ENCODE assay signal across 14 mouse cellular contexts in the genomic region with DNA sequence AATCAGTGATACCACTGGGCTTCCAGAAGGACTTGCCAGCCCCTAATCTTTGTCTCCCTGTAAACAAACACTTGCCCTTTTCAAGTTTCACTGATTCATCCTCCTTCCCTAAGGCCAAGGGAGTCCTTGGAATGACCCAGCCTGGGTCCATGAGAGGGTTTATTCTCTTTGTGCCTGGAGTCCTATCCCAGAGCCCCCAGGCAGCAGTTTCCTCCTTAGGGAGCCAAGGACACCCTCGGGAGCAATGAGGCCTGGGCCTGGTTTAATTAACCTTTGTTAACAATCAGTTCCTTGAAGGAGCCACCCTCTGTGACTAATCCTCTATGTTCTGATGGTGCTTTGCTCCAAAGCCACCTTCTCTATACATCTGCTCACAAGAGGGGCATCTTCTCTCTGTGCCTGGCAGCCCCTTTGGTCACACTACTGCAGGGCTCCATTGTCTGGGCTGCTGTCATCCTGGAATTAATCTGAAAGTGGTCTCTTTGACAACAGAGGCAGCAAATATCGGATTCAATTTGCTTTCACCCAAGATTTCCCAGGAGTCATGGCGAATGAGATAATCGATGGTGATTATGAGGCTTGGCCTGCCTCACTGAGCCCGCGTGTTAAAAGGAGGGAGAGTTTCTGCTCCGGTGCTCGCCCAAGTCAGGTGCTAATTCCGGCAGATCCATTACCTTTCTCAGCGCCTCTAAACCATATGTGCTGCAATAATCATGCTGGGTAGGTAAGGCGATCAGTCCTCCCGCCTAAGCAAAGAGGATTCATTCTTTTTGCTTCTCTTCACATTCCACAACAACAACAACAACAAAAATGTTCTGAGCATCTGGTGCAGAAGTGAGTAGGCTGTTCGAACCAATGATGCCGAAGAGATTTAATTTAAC.
DNase-seq lines count a peak whose midpoint lies in the region; ATAC-seq and TF ChIP-seq lines count a peak whose summit lies in the region.
"Had no signal": no experiment of that assay in that cellular context is flagged by ENCODE, and none has a peak within 500 bp of the region (broad histone marks: within the 10 kb centered on the region; RNA-seq: fewer than 3 reads in every experiment).

No protein-coding gene starts in this region.

- no peak for TF ChIP-seq CTCF in left cerebral cortex, adult 2 months (IDR thresholded peaks at IDR 0.05)

- H3K27me3 ChIP-seq in forebrain, embryonic 14.5 days (replicated peaks; ENCODE audit: control insufficient read depth, insufficient read depth, low read length): no peaks in the 10 kb centered on the region
- H3K27me3 ChIP-seq in neural tube, embryonic 15.5 days (replicated peaks): no peaks in the 10 kb centered on the region
- H3K27me3 ChIP-seq: lung, embryonic 15.5 days; Patski had no signal

- intact Hi-C loops in left cerebral cortex, postnatal 4 days (cut with DNase I): no loop called here
- intact Hi-C loops in left cerebral cortex, adult 2 months (cut with DNase I): no loop called here
- intact Hi-C loops in heart, postnatal 14 days (cut with DNase I): no loop called here

- peaks cover 8% of the 10 kb centered on the region for H3K4me1 ChIP-seq in forebrain, embryonic 14.5 days (ENCODE audit: control insufficient read depth, insufficient read depth, low read length)
- H3K4me1 ChIP-seq in neural tube, embryonic 15.5 days: peaks cover 15% of the 10 kb centered on the region
- H3K4me1 ChIP-seq: lung, embryonic 15.5 days had no signal

- DNase-seq in left cerebral cortex, postnatal 4 days: peak; percentile 13
- DNase-seq in left cerebral cortex, adult 2 months (ENCODE audit: extremely low spot score in 1 of 2, low spot score in 2 of 2): no peak
- DNase-seq in forebrain, embryonic 14.5 days (ENCODE audit: low spot score): peak; percentile 53
- peak; percentile 51 for DNase-seq in mesoderm, embryonic 11.5 days (ENCODE audit: low read depth, low spot score)
- DNase-seq in cerebellum, postnatal 36 days: no peak
- DNase-seq in heart, postnatal 14 days: no peak
- DNase-seq in adrenal gland, postnatal 10 days: no peak
- DNase-seq: kidney, postnatal 25 days; right cerebral cortex, postnatal 4 days had no signal

- no peak overlapping the region for H3K27ac ChIP-seq in left cerebral cortex, adult 2 months
- H3K27ac ChIP-seq in forebrain, embryonic 14.5 days (ENCODE audit: low read depth, low read length): no peak overlapping the region
- H3K27ac ChIP-seq in neural tube, embryonic 15.5 days (replicated peaks): peak overlapping the region; percentile 54
- H3K27ac ChIP-seq: lung, embryonic 15.5 days had no signal

- no peak overlapping the region for H3K4me3 ChIP-seq in left cerebral cortex, adult 2 months
- no peak overlapping the region for H3K4me3 ChIP-seq in forebrain, embryonic 14.5 days (ENCODE audit: low read depth, low read length)
- no peak overlapping the region for H3K4me3 ChIP-seq in neural tube, embryonic 15.5 days (replicated peaks)
- H3K4me3 ChIP-seq: lung, embryonic 15.5 days; myocyte had no signal

- no peaks in the 10 kb centered on the region for H3K36me3 ChIP-seq in forebrain, embryonic 14.5 days (ENCODE audit: control insufficient read depth, insufficient read depth, low read length)
- no peaks in the 10 kb centered on the region for H3K36me3 ChIP-seq in neural tube, embryonic 15.5 days
- H3K36me3 ChIP-seq: lung, embryonic 15.5 days had no signal

- no peaks in the 10 kb centered on the region for H3K9me3 ChIP-seq in forebrain, embryonic 14.5 days (replicated peaks; ENCODE audit: control insufficient read depth, low read length)
- no peaks in the 10 kb centered on the region for H3K9me3 ChIP-seq in neural tube, embryonic 15.5 days (replicated peaks)
- H3K9me3 ChIP-seq: lung, embryonic 15.5 days had no signal

- peak; percentile 69; the same call in 1 of the 2 replicates for ATAC-seq in forebrain, embryonic 14.5 days
- peak; percentile 77 for ATAC-seq in neural tube, embryonic 15.5 days (ENCODE audit: low FRiP score)
- ATAC-seq: CD4-positive, CD25-positive, alpha-beta regulatory T cell, adult 4 months; Patski had no signal

- H3K4me2 ChIP-seq in forebrain, embryonic 14.5 days (ENCODE audit: low read length): peak overlapping the region; percentile 14; the same call in 1 of the 2 replicates
- H3K4me2 ChIP-seq in neural tube, embryonic 15.5 days: peak overlapping the region; percentile 20
- H3K4me2 ChIP-seq: lung, embryonic 15.5 days had no signal

- no peak overlapping the region for H3K9ac ChIP-seq in forebrain, embryonic 14.5 days (ENCODE audit: low read length)
- no peak overlapping the region for H3K9ac ChIP-seq in neural tube, embryonic 15.5 days (replicated peaks)
- H3K9ac ChIP-seq: lung, embryonic 15.5 days had no signal

- 3% methylated on average over 14 of the region's 14 CpGs for WGBS in forebrain, embryonic 14.5 days
- WGBS in neural tube, embryonic 15.5 days: 16% methylated on average over 14 of the region's 14 CpGs

Comparison
In these comparisons a context has a peak if more than half of its experiments do, and no peak if none do; other contexts are left out.
1. DNase-seq: peak in left cerebral cortex, postnatal 4 days (single experiment), forebrain, embryonic 14.5 days (single experiment) and mesoderm, embryonic 11.5 days (single experiment); none in left cerebral cortex, adult 2 months (0 of 2), cerebellum, postnatal 36 days (0 of 2), heart, postnatal 14 days (0 of 2) and adrenal gland, postnatal 10 days (single experiment).